Mouse (Mus musculus): ENCODE data around the gene Adal. TPM values are rescaled to one million over a fixed set of nuclear protein-coding genes. Genes with fewer than 3 reads are reported as not detected.
A peak's percentile ranks its signal among the peaks of the same experiment; 100 is the strongest.

Adal gene
- total RNA-seq, 1 experiment from 2014 or later: 25.7 TPM

- ATAC-seq (replicated peaks in 1 of 2; ENCODE audit: insufficient read depth in 1 of 2, low FRiP score in 2 of 2, low TSS enrichment in 1 of 2, low read depth in 1 of 2, poor library complexity in 2 of 2, severe bottlenecking in 2 of 2): peak; percentile 44 to 57; a peak in 3 of 4 replicates
Observed at GRCm38 (mm10) chr2:121169902-121170301, 29.7 kb downstream of the Adal start.

- peak; percentile 9 to 25; a peak in 3 of 4 replicates for ATAC-seq (replicated peaks in 1 of 2; ENCODE audit: insufficient read depth in 1 of 2, low FRiP score in 2 of 2, low TSS enrichment in 1 of 2, low read depth in 1 of 2, poor library complexity in 2 of 2, severe bottlenecking in 2 of 2)
Observed at GRCm38 (mm10) chr2:121170481-121170971, 30.3 kb downstream of the Adal start, which contains the start of gene Tubgcp4. TSS of gene Tubgcp4 (plus strand) at chr2:121170654.

- ATAC-seq (replicated peaks in 1 of 2; ENCODE audit: insufficient read depth in 1 of 2, low FRiP score in 2 of 2, low TSS enrichment in 1 of 2, low read depth in 1 of 2, poor library complexity in 2 of 2, severe bottlenecking in 2 of 2): peak; percentile 75 to 80
Observed at GRCm38 (mm10) chr2:121170980-121171742, 30.9 kb downstream of the Adal start, which contains the start of gene Zscan29. TSS of gene Zscan29 (minus strand) at chr2:121171125.

- no peak for ATAC-seq (replicated peaks in 1 of 2; ENCODE audit: insufficient read depth in 1 of 2, low FRiP score in 2 of 2, low TSS enrichment in 1 of 2, low read depth in 1 of 2, poor library complexity in 2 of 2, severe bottlenecking in 2 of 2)
Observed at GRCm38 (mm10) chr2:121178828-121179479, 38.7 kb downstream of the Adal start.

GRCm38 (mm10) chr2:121183431-121183830 lies 43.2 kb downstream of the Adal start:
- no peak for ATAC-seq (replicated peaks in 1 of 2; ENCODE audit: insufficient read depth in 1 of 2, low FRiP score in 2 of 2, low TSS enrichment in 1 of 2, low read depth in 1 of 2, poor library complexity in 2 of 2, severe bottlenecking in 2 of 2)

- ATAC-seq (replicated peaks in 1 of 2; ENCODE audit: insufficient read depth in 1 of 2, low FRiP score in 2 of 2, low TSS enrichment in 1 of 2, low read depth in 1 of 2, poor library complexity in 2 of 2, severe bottlenecking in 2 of 2): no peak
Observed at GRCm38 (mm10) chr2:121184142-121184541, 43.9 kb downstream of the Adal start.

GRCm38 (mm10) chr2:121188530-121188929 lies 48.3 kb downstream of the Adal start:
- ATAC-seq (replicated peaks in 1 of 2; ENCODE audit: insufficient read depth in 1 of 2, low FRiP score in 2 of 2, low TSS enrichment in 1 of 2, low read depth in 1 of 2, poor library complexity in 2 of 2, severe bottlenecking in 2 of 2): no peak

GRCm38 (mm10) chr2:121195466-121195865 lies 55.2 kb downstream of the Adal start:
- no peak for ATAC-seq (replicated peaks in 1 of 2; ENCODE audit: insufficient read depth in 1 of 2, low FRiP score in 2 of 2, low TSS enrichment in 1 of 2, low read depth in 1 of 2, poor library complexity in 2 of 2, severe bottlenecking in 2 of 2)

GRCm38 (mm10) chr2:121204276-121204675 lies 64.0 kb downstream of the Adal start:
- ATAC-seq (replicated peaks in 1 of 2; ENCODE audit: insufficient read depth in 1 of 2, low FRiP score in 2 of 2, low TSS enrichment in 1 of 2, low read depth in 1 of 2, poor library complexity in 2 of 2, severe bottlenecking in 2 of 2): no peak

Other genes with a start within 250 kb of the Adal start
- gene Ubr1, start 169.7 kb upstream of the Adal start, total RNA-seq (2017): 32.1 and 39.5 TPM in 2 replicates
- 5.5 and 9.8 TPM in 2 replicates for gene Tmem62, start 163.4 kb upstream of the Adal start, total RNA-seq (2017)
- gene Ccndbp1, start 132.0 kb upstream of the Adal start, total RNA-seq (2017): 76.1 and 98.5 TPM in 2 replicates
- gene Epb42, start 103.4 kb upstream of the Adal start, total RNA-seq (2017): 1.4 and 5.3 TPM in 2 replicates
- not detected in 2 replicates for gene Tgm5, start 54.6 kb upstream of the Adal start, total RNA-seq (2017)
- gene Tgm7, start 30.6 kb upstream of the Adal start, total RNA-seq (2017): not detected in 2 replicates
- 11.6 and 13.9 TPM in 2 replicates for gene Lcmt2, start 225 bp downstream of the Adal start, total RNA-seq (2017)
- gene Tubgcp4, start 30.2 kb downstream of the Adal start, total RNA-seq (2017): 33.9 and 35.0 TPM in 2 replicates
- 19.2 and 27.1 TPM in 2 replicates for gene Zscan29, start 30.7 kb downstream of the Adal start, total RNA-seq (2017)
- 61.0 and 71.7 TPM in 2 replicates for gene Trp53bp1, start 131.0 kb downstream of the Adal start, total RNA-seq (2017)
- gene Map1a, start 149.2 kb downstream of the Adal start, total RNA-seq (2017): 0.06 TPM in 1 of 2 replicates, not detected in the other
- gene Ppip5k1, start 215.0 kb downstream of the Adal start, total RNA-seq (2017): 9.3 and 16.5 TPM in 2 replicates
- gene Ckmt1, start 217.3 kb downstream of the Adal start, total RNA-seq (2017): not detected in 2 replicates
- gene Strc, start 246.7 kb downstream of the Adal start, total RNA-seq (2017): not detected in 2 replicates

All from hematopoietic stem cell, adult 5-6 weeks (primary cell).